Mouse (Mus musculus) layer of hippocampus, adult 8-10 months (tissue): ENCODE measurements around the gene Vamp1. TPM values are rescaled to one million over a fixed set of nuclear protein-coding genes. Genes with fewer than 3 reads are reported as not detected.
"Not testable (repeated sequence)": the region's sequence is repeated elsewhere in the genome, so short reads cannot be mapped to it uniquely, and the experiment has no call there.

Experiments used
- DNase-seq, 2 experiments: peaks; one replicate each; pipeline ENCODE4 v3.0.0; 2022; ENCODE audit warnings: low spot score in 2 of 2
- total RNA-seq, 4 experiments: library from RNA; stranded (reverse); gene quantifications; 2 replicates each; pipeline ENCODE4 v1.2.4; 2022

Vamp1 gene
- total RNA-seq, 4 experiments from 2014 or later: 80.8 to 101 (median 90.5) TPM

GRCm38 (mm10) chr6:125241566-125241965 lies 26.2 kb downstream of the Vamp1 start:
- DNase-seq: no peak

DNA sequence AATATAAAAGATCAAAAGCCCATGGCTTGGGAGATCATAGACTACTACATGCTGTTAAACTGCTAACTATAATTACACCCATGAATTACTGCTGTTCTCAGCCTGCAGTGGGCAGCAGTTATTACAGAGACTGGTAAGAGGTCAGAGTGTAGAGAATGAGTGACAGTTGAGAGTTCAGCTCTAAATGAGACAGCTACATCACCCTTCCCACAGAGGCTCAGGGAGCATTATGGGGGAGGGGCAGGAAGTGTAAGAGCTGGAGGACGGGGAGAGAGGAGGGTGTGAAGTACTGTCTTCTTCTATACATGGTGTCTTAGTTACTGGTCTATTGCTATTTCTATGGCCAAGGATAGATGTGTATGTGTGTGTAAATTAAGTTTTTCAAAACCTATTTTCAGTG lies 29.2 kb downstream of the Vamp1 start:
- no peak for DNase-seq

- DNase-seq: no peak
These were observed 36.9 kb downstream of the Vamp1 start for GRCm38 (mm10) chr6:125252285-125252684.

- no peak for DNase-seq
These were observed 37.4 kb downstream of the Vamp1 start for GRCm38 (mm10) chr6:125252711-125253110.

DNA sequence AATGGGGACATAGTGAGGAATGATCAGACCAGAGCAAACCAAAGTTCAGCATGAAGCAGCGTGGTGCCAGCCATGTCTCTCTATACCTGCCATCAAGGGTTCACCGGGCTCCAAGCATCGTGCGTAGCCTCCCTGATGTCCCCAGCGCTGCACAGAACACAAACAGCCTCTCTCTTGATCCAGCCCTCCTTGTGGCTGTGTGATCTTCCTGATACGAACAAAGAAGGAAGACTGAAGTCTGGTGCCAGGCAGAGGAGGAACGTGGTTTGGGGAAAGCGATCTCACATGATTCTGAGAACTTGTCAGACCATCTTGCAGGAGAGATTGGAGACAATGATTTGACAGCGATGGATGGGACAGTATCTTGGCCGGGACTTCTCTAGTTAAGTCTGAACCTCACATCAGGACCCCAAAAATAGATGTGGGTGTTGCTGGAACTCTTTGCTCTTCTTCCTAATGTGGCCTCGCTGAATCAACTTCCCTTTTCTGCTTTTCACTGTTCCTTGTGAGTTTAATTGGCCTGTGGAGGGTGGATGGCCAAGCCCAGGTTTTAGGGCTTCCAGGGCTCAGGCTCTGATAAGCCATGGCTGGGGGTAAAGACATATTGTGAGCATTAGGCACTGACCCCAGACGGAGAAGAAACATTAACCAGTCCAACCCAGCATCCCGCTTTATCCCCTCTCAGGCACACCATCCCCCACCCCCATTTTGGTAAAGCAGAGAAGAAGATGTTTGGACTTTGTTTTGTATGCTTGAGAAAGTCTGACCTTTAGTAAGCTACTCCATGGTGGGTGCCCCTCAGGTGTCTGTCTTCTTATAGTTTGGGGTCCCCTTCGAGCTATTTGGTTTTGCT lies 38.7 kb downstream of the Vamp1 start:
- DNase-seq: no peak

DNA sequence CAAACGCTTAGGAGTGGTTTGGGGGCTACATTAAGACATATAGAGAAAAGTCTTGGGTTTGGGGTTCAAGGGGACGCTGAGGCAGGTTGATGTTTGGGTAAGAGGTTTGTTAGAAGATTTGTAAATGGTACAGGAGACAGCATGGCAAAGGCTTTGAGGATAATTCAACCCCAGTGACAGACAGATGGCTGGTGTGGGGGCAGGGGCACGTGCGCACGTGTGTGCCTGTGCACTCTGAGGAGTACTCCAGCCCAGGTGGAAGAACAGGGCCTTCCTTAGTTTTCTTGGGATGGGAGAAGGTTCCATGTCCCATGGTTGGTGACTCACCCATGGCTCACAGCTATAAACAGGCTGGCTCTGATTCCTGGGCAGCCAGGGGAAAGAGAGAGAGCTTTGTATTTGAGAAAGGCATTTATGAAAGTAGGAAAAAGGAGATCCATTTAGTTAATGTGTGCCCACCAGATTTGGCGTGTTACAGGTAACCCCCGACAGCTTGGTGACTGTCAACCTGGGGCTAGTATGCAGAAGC lies 40.2 kb downstream of the Vamp1 start:
- no peak for DNase-seq

DNA sequence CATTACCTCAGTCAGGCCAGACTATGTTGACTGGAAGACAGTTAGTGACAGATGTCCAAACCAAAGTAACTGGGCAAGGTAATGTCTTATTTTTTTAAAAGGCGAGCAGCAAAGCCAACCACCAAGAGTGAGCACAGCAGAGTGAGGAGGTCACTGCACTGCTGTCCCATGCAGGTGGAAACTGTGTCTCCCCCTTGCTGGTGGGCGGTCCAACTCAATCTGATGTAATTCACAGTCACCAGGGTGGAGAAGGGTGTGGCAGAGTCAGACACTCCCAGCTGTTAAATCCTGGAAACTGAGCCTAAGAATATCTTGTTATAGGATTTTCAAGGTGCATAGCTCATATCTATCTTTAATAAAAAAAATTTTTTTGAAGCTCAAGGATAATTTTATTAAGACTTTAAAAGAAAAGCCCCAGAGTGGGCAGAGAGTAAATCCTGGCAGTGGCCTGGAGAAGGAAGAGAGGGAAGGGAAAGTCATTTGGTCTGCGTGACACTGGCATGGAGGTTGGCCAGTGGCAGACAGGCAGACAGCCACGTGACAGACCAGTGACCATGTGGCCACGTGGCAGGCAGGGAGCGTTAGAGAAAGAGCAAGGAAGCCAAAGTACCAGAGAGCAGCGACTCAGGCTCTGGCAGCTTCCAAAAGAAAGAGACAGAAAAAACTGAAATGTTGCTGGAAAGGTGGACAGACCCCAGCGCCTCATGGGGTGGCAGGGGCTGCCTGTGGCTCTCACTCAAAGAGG lies 41.0 kb downstream of the Vamp1 start:
- DNase-seq: no peak

- DNase-seq: no peak
These were observed 44.7 kb downstream of the Vamp1 start for GRCm38 (mm10) chr6:125260006-125260555.

DNA sequence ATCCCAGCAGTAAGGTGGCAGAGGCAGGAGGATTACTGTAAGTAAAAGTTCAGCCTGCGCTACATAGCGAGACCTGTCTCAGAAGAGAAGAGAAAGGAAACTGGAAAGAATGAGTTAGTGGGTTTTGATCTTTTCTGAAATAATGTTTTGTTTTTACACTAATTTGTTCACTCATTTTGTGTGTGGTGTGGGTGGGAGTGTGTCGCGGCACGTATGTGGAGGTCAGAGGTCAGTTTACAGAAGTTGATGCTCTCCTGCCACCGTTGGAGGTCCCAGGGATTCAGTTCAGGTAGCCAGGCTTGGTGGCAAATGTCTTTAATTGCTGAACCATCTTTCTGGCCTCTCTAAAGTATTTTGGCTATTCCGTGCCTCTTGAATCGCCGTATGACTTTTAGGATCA lies 48.9 kb downstream of the Vamp1 start:
- DNase-seq: no peak

DNA sequence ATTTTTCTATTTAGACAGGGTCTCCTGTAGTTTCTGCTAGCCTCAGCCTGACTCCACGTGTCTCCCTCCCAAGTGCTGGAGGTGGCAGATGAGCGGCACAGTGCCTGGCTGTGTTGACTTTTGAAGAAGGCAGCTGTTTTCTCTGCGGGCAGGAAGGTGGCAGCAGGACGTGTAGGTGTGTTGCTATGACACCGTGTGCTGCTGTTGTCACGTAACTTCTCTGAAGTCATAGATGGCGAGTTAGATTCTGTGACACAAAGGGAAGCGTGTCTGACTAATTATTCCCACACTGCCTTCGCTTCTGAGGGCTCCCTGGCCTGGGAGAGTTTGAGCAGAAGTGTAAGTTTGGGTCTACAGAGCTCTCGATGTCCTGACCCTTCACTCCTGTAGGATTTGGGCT lies 49.9 kb downstream of the Vamp1 start:
- DNase-seq: no peak

GRCm38 (mm10) chr6:125266091-125266490 lies 50.7 kb downstream of the Vamp1 start:
- DNase-seq: no peak

DNA sequence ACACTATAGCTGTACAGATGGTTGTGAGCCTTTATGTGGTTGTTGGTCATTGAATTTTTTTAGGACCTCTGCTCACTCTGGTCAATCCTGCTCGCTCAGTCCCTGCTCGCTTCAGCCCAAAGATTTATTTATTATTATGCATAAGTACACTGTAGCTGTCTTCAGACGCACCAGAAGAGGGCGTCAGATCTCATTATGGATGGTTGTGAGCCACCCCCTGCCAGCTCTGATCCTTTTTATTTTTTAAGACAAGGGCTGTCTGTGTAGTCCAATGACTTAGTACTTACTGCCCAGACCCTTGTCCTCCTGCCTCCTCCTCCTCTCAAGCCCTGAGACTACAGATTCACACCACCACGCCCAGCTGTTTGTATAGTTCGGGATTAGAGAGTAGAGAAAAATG lies 51.2 kb downstream of the Vamp1 start:
- DNase-seq: not testable (repeated sequence)

DNA sequence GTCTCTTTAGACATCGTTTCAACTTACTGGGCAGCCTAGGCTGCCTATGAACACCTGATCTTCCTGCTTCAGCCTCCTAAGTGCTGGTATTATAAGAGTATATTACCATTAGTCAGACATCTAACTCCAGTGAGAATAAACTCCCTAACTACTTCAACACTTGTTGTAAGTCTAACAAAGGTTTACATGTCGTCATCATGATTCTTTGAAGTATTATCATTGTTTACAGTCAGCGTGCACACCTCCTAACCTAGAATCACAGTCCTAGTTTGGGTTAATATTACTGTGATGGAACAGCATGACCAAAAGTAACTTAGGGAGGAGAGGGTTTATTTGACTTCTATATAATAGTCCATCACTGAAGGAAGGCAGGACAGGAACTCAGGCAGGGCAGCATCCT lies 52.1 kb downstream of the Vamp1 start:
- no peak for DNase-seq

DNA sequence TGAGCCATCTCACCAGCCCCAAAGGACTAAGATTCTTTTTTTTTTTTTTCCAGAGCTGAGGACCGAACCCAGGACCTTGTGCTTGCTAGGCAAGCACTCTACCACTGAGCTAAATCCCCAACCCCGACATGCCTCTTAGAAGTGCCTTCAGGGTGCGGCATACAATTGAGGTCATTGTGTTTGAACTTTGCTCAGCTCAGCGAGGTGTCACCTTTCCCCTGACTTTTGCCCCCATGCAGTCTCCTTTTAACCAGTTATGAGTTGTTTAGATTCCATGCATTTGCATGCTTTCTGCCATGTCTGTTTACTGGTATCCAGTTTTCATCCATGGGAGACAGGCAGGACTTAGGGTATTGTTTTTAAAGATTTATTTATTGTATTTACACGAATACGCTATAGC lies 53.4 kb downstream of the Vamp1 start:
- DNase-seq: no peak

GRCm38 (mm10) chr6:125271455-125272227 lies 56.3 kb downstream of the Vamp1 start:
- peak; percentile 90 to 94 for DNase-seq

DNA sequence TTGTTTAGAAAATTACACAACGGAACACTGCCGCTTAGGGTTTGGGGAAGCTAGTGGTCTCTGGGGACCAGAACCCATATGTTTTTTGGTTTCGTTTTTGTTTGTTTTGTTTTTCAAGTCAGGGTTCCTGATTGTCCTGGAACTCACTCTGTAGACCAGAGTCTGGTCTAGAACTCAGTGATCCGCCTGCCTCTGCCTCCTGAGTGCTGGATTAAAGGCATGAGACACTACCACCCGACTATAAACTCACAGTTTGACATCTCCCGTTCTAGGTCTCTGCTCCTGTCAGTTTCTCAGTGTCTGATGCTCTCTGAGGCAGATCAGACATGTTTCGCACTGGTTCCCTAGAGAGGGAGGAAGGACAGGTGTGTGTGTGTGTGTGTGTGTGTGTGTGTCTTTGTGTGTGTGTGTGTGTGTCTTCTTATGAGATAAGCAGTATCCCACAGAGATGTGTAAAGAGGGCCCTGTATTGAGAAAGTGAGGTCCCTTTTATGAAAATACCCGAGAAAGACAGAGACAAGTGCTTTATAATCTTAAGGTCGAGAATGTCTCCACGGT lies 57.0 kb downstream of the Vamp1 start:
- DNase-seq: no peak

DNA sequence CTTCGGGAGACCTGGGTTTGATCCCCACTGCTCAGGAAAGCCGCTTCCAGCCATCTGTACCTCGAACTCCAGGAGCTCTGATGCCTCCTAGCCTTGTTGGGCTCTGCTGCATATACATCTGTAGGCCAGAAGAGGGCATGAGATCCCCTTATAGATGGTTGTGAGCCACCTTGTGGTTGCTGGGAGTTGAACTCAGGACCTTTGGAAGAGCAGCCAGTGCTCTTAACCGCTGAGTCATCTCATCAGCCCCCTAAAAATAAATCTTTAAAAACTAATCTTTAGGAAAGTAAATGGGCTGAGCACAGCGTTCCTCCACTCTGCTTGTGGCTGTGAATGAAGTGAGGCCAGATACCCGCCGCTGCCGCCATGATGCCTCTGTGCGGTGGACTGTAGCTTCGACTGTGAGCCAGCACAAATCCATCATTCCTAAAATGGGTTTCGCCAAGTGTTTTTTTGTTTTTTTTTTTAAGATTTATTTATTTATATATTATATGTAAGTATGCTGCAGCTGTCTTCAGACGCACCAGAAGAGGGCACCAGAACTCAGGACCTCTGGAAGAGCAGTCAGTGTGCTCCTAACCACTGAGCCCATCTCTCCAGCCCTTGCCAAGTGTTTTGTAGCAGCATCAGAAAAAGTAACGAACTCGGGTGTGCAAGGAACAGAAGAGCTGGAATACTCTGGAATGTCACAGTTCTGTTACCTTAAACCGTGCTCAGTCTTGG lies 59.7 kb downstream of the Vamp1 start:
- no peak for DNase-seq

GRCm38 (mm10) chr6:125279729-125280128 lies 64.4 kb downstream of the Vamp1 start:
- DNase-seq: no peak

- not testable (repeated sequence) for DNase-seq
These were observed 67.4 kb downstream of the Vamp1 start for GRCm38 (mm10) chr6:125282721-125283120.

DNA sequence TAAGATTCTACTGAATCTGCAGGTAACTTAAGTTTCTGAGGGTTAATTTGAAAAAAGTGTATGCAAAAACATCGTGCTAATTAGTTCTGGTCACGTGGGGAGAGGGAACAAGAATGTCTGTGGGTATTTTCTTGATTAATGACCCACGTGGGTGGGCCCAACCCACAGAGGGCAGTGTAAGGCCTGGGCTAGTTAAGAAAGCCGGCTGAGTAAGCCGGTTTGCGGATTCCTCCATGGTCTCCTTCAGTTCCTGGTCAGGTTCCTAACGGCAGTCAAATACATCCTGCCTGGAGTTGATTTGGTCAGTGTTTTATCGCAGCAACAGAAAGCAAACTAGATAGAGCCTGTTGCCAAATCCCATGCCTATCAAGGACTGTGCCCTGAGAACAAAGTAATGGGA lies 68.9 kb downstream of the Vamp1 start:
- DNase-seq: no peak
